Mouse (Mus musculus) layer of hippocampus, adult 2 months (tissue): Measurements from ENCODE around the gene Tmem170. TPM values are rescaled to one million over a fixed set of nuclear protein-coding genes. Genes with fewer than 3 reads are reported as not detected.

Source experiments
- DNase-seq, 2 experiments: peaks; one replicate each; pipeline ENCODE4 v3.0.0; 2022; ENCODE audit warnings: low spot score in 2 of 2
- H3K27ac ChIP-seq: fragments of 200-600 bp; 2 replicates; pipeline ENCODE4 v1.8.1; 2022
- H3K4me3 ChIP-seq: fragments of 200-600 bp; 2 replicates; pipeline ENCODE4 v1.8.1; 2022; ENCODE audit warnings: mild to moderate bottlenecking
- CTCF ChIP-seq: fragments of 200-600 bp; conservative IDR thresholded peaks from 2 replicates; pipeline ENCODE4 v1.8.1; 2022; ENCODE audit warnings: antibody characterized with exemption, mild to moderate bottlenecking, moderate library complexity
- total RNA-seq, 2 experiments: library from RNA; stranded (reverse); gene quantifications; 2 replicates each; pipeline ENCODE4 v1.2.3; 2021

Gene Tmem170
- total RNA-seq, 2 experiments from 2014 or later, result 3.9 to 4.5 TPM

DNA sequence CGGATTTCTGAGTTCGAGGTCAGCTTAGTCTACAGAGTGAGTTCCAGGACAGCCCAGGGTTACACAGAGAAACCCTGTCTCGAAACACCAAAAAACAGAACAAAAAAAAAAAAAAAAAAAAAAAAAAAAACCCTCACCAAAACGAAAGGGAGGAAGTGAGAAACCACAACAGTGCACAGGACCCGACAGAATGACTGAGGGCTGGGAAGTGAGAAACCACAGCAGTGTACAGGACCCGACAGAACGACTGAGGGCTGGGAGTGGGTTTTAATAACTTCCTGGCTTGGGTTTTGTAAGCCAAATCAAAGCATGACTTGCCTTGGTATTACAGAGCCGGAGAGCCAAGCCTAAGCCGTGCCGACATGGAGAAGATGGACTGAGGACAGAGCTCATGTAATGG is 55.4 kb downstream of the Tmem170 start:
- no peak for DNase-seq
- Histone ChIP-seq H3K4me3 (no peak overlapping the region), H3K27ac (no peak overlapping the region)
- TF ChIP-seq CTCF, result no peak

DNA sequence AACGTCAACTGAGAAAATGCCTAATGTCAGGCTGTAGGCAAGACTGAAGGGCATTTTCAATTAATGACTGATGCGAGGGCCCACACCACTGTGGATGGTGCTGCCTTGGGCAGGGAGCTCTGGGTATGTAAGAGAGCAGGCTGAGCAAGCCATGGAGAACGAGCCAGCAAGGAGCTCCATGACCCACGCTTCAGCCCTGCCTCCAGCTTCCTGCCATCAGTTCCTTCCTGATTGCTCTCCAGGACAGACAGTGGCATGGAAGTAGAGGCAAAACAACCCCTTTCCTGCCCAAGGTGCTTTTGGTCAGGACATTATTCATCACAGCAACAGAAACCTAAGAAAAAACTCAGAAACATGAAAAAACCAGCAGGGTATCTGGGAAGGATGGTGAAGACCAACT is 55.9 kb downstream of the Tmem170 start:
- no peak for DNase-seq
- no peak for TF ChIP-seq CTCF
- Histone ChIP-seq H3K4me3 (no peak overlapping the region), H3K27ac (no peak overlapping the region)

DNA sequence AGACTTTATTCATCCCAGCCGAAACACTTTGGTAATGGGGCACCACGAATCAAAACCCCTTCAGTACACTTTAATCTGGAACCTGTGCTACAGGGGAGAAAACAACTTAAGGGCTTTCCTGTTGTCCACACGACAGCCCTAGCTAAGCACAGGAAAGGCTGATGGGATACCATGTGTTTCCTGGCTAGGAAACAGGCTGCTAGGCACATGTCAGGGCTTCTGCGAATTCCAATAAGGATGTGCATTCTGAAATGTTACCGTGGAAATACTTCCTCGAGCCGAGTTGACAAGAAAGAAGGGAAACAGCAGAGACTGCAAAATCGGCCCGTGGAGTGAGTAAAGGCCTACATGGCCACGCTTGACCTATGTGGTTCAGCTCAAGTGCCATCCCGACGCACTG is 56.5 kb downstream of the Tmem170 start:
- no peak for DNase-seq
- no peak overlapping the region for H3K4me3 ChIP-seq
- H3K27ac ChIP-seq, result no peak overlapping the region
- no peak for TF ChIP-seq CTCF

DNA sequence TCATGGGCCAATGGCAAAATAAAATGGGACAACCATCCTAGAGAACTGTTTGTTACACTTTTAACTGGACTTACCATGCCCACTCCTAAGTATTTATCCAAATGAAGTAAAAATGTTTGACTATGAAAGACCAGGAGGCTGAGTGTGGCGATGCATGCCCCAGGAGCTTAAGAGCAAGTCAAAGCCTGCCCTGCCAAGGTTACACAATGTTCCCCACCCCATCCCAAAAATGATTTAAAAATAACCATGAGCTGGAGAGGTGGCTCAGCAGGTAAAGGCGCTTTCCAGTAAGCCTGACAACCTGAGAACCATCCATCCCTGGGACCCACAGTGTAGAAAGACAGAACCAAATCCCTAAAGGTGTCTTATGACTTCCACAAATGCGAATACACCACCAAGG is 58.0 kb downstream of the Tmem170 start:
- DNase-seq, result no peak
- no peak overlapping the region for H3K4me3 ChIP-seq
- no peak overlapping the region for H3K27ac ChIP-seq
- no peak for TF ChIP-seq CTCF

DNA sequence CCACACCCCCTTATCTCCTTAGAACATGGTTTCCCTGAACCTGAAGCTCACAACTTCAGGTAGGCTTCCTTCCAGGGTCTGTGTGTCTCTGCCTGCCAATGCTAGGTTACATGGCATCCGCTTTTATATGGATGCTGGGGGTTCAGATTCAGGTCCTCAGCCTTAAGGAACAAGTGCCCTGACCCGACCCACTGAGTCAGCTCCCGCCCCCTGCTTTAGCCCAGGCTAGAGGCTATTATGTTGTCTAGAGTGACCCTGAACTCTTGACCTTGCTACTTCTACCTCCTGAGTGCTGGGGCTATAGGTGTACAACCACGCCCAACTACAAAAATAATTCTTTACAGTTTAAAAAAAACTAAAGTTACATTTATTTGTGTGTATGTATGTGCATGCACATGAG is 61.5 kb downstream of the Tmem170 start:
- DNase-seq, result no peak
- H3K27ac ChIP-seq, result no peak overlapping the region
- no peak overlapping the region for H3K4me3 ChIP-seq
- TF ChIP-seq CTCF, result no peak

DNA sequence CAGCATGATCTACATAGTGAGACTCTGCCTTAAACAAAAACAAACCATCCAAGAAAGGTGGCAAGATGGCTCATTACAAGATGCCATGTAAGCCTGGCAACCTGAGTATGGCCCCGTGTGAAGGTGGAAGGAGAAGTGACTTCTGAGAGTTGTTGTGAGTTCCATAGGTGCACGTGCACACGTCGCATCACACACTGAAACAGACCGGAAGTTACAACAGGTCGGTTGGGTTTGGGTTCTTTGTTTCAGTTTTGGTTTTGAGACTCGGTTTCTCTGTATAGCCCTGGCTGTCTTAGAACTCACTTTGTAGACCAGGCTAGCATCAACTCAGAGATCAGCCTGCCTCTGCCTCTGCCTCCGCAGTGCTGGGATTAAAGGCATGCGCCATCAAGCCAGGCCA is 62.7 kb downstream of the Tmem170 start:
- no peak for TF ChIP-seq CTCF
- Histone ChIP-seq H3K4me3 (no peak overlapping the region), H3K27ac (no peak overlapping the region)
- no peak for DNase-seq

Other genes with a start within 250 kb of the Tmem170 start
- gene Ldhd, start 246.4 kb downstream of the Tmem170 start, total RNA-seq, result 1 to 10 TPM; 6.8 to 7.8 TPM
- gene Zfp1, start 233.3 kb downstream of the Tmem170 start, total RNA-seq, result 10 to 100 TPM; 24.0 to 25.1 TPM
- gene Ctrb1, start 185.7 kb downstream of the Tmem170 start, total RNA-seq, result not detected
- gene Bcar1, start 132.9 kb downstream of the Tmem170 start, total RNA-seq, result 10 to 100 TPM; 66.1 to 69.7 TPM
- gene Cfdp1, start 22.5 kb downstream of the Tmem170 start, total RNA-seq, result 10 to 100 TPM; 76.3 to 81.2 TPM
- under 1 TPM; 0.44 to 0.79 TPM for gene Chst5, start 33.7 kb upstream of the Tmem170 start, total RNA-seq
- 10 to 100 TPM; 11.7 to 13.9 TPM for gene Tmem231, start 57.1 kb upstream of the Tmem170 start, total RNA-seq
- gene Gabarapl2, start 64.0 kb upstream of the Tmem170 start, total RNA-seq, result 100 to 1,000 TPM; 208 to 225 TPM
- gene Adat1, start 115.6 kb upstream of the Tmem170 start, total RNA-seq, result 1 to 10 TPM; 6.9 TPM
- gene Kars, start 134.6 kb upstream of the Tmem170 start, total RNA-seq, result 10 to 100 TPM; 76.7 to 78.4 TPM
- 10 to 100 TPM; 42.8 to 45.2 TPM for gene Terf2ip, start 134.6 kb upstream of the Tmem170 start, total RNA-seq
- gene Gm6793, start 138.3 kb upstream of the Tmem170 start, total RNA-seq, result not detected